Mouse (Mus musculus) heart, embryonic 12.5 days (tissue): ENCODE data around the gene Egfl8. TPM values are rescaled to one million over a fixed set of nuclear protein-coding genes. Genes with fewer than 3 reads are reported as not detected.
A peak's percentile ranks its signal among the peaks of the same experiment; 100 is the strongest.

Experiments used
- ATAC-seq: fragments of 200-750 bp; cut with Nextera tagmentation; 2 replicates; pipeline ENCODE4 v1.8.0; 2017; ENCODE audit warnings: moderate TSS enrichment, moderate library complexity; ENCODE audit not compliant: insufficient number of reproducible peaks, low FRiP score
- H3K27ac ChIP-seq: fragments of 300-500 bp; sonication (generic); 2 replicates; pipeline ENCODE4 v1.5.1; 2016; ENCODE audit warnings: mild to moderate bottlenecking, moderate library complexity; ENCODE audit not compliant: poor library complexity, severe bottlenecking
- H3K27me3 ChIP-seq: fragments of 300-500 bp; sonication (generic); replicated peaks from 2 replicates; pipeline ENCODE4 v1.6.1; 2016; ENCODE audit warnings: mild to moderate bottlenecking, moderate library complexity
- H3K36me3 ChIP-seq: fragments of 300-500 bp; sonication (generic); 2 replicates; pipeline ENCODE4 v1.6.1; 2016; ENCODE audit warnings: mild to moderate bottlenecking, moderate library complexity
- H3K4me1 ChIP-seq: fragments of 300-500 bp; sonication (generic); replicated peaks from 2 replicates; pipeline ENCODE4 v1.6.1; 2016; ENCODE audit warnings: mild to moderate bottlenecking
- H3K4me2 ChIP-seq: fragments of 300-500 bp; sonication (generic); 2 replicates; pipeline ENCODE4 v1.6.1; 2016; ENCODE audit warnings: mild to moderate bottlenecking, moderate library complexity
- H3K4me3 ChIP-seq: fragments of 300-500 bp; sonication (generic); 2 replicates; pipeline ENCODE4 v1.5.1; 2016; ENCODE audit warnings: mild to moderate bottlenecking
- H3K9ac ChIP-seq: fragments of 300-500 bp; sonication (generic); 2 replicates; pipeline ENCODE4 v1.6.1; 2016; ENCODE audit warnings: mild to moderate bottlenecking, moderate library complexity
- H3K9me3 ChIP-seq: fragments of 300-500 bp; sonication (generic); replicated peaks from 2 replicates; pipeline ENCODE4 v1.6.1; 2016; ENCODE audit warnings: mild to moderate bottlenecking, moderate library complexity
- WGBS: fragments of 180-500 bp; shearing (Covaris S2); methylation state at CpG from one replicate; pipeline ENCODE4 v1.1.7; 2016; 5-methylcytosine and 5-hydroxymethylcytosine counted together
- polyA plus RNA-seq: library from polyadenylated mRNA; unstranded; fragments of >200 nt; fragmentation: Nextera tagmentation; extraction: Ambion mirVana; gene quantifications from 2 replicates; pipeline ENCODE4 v1.2.1, GENCODE M21; 2016

Gene Egfl8
- polyA plus RNA-seq, 1 experiment from 2014 or later, result 0.57 TPM

DNA sequence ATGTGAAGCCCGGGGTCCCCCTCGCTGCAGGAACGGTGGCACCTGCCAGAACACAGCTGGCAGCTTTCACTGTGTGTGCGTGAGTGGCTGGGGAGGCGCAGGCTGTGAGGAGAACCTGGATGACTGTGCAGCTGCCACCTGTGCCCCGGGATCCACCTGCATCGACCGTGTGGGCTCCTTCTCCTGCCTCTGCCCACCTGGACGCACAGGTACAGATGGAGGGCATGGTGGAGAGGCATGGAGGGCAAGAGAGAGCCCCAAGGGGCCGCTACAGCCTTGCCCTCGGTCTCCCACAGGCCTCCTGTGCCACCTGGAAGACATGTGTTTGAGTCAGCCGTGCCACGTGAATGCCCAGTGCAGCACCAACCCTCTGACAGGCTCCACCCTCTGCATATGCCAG lies 47.4 kb downstream of the Egfl8 start:
- Histone ChIP-seq H3K4me2 (no peak overlapping the region), H3K27me3 (peaks cover 19% of the 10 kb centered on the region), H3K27ac (no peak overlapping the region), H3K36me3 (peaks cover 11% of the 10 kb centered on the region), H3K4me1 (peaks cover 12% of the 10 kb centered on the region), H3K4me3 (no peak overlapping the region), H3K9ac (no peak overlapping the region), H3K9me3 (0 out of 2 replicates have a peak, but pooled peaks cover 3% of the 10 kb centered on the region)
- 79% methylated on average over 13 of the region's 13 CpGs for WGBS
- ATAC-seq, result no peak

DNA sequence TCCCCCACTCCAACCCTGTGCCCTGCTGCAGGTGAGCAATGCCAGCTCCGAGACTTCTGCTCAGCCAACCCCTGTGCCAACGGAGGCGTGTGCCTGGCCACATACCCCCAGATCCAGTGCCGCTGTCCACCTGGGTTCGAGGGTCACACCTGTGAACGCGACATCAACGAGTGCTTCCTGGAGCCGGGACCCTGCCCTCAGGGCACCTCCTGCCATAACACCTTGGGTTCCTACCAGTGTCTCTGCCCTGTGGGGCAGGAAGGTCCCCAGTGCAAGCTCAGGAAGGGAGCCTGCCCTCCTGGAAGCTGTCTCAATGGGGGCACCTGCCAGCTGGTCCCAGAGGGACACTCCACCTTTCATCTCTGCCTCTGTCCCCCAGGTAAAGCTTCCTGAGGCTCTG lies 48.5 kb downstream of the Egfl8 start:
- Histone ChIP-seq H3K4me2 (no peak overlapping the region), H3K27ac (no peak overlapping the region), H3K36me3 (peaks cover 11% of the 10 kb centered on the region), H3K27me3 (peaks cover 19% of the 10 kb centered on the region), H3K4me3 (no peak overlapping the region), H3K9me3 (0 out of 2 replicates have a peak, but pooled peaks cover 3% of the 10 kb centered on the region), H3K9ac (no peak overlapping the region), H3K4me1 (peaks cover 12% of the 10 kb centered on the region)
- ATAC-seq, result no peak
- WGBS, result 68% methylated on average over 9 of the region's 9 CpGs

DNA sequence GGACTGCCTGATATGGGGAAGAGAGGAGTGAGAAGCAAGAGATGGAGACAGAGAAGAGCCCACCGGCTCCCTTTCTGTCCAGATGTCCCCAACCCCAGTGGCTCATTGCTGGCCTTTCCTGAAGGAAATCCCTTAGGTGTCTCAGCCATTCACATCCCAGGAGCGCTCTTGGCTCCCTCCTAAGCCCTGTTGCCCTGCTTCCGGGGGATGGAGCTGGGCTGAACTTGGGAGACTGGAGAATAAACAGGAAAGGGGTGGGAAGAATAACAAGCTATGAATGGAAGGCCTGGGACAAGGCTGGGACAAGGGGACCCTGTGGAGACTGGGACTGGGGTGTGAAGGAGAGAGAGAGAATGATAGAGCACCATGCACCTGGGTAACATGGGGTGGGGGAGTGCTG lies 51.0 kb downstream of the Egfl8 start:
- peak; percentile 60 for ATAC-seq

DNA sequence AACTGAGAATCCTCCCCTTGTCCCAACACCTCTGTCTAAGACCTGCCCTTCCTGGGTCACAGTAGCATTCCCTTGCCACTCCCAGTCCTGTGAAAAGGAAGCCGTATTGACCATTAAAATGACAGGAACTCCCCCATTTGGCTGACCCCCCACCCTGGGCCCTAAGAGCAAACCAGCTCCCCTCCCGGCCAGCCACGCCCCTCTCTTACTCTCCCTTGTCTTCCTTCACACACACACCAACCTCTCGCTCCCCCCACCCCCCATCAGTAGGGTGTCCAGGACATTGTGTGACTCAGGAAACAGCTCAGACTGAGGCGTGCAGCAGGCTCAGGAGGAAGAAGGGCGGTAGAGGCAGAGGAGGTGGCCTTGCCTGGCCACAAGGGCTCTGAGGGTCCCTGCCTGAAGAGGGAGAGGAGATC lies 51.8 kb downstream of the Egfl8 start, which contains the start of gene Notch4:
TSS of gene Notch4 (plus strand) at position 266 of the 419 bp plus-strand sequence.
- Histone ChIP-seq H3K9me3 (no peaks in the 10 kb centered on the region), H3K4me3 (peak within 1 kb of the TSS; percentile 28), H3K4me1 (peaks cover 12% of the 10 kb centered on the region), H3K9ac (peak within 1 kb of the TSS; percentile 55), H3K36me3 (no peaks in the 10 kb centered on the region), H3K27ac (peak within 1 kb of the TSS; percentile 86), H3K27me3 (peaks cover 13% of the 10 kb centered on the region), H3K4me2 (peak within 1 kb of the TSS; percentile 62)
- 6% methylated on average over 6 of the region's 6 CpGs for WGBS
- peak; percentile 71 for ATAC-seq

More for the DNA sequence above, 51.0 kb downstream of the Egfl8 start:
- Histone ChIP-seq H3K36me3 (no peaks in the 10 kb centered on the region), H3K27me3 (peaks cover 16% of the 10 kb centered on the region), H3K9me3 (no peaks in the 10 kb centered on the region), H3K4me3 (peak overlapping the region; percentile 28), H3K4me2 (peak overlapping the region; percentile 62), H3K9ac (peak overlapping the region; percentile 55), H3K27ac (peak overlapping the region; percentile 86), H3K4me1 (peaks cover 12% of the 10 kb centered on the region)
- WGBS, result 21% methylated on average over 3 of the region's 3 CpGs

DNA sequence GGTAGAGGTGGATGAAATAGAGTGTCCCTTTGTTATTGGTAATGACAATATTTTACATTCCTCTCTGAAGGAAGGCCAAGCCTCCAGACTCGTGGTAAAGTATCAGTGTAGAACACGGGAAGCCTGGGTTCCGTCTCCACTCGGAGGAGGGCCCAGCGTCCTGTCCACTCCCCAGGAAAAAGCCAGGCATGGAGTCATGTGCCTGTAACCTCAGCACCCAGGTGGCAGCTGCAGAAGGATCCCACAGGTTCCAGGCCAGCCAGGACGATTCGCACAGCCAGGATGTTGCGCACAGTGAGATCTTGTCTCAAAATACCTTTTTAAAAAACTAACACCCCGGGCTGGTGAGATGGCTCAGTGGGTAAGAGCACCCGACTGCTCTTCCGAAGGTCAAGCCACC lies 52.4 kb downstream of the Egfl8 start:
- Histone ChIP-seq H3K4me3 (no peak overlapping the region), H3K9ac (no peak overlapping the region), H3K27ac (no peak overlapping the region), H3K4me2 (no peak overlapping the region), H3K36me3 (no peaks in the 10 kb centered on the region), H3K9me3 (no peaks in the 10 kb centered on the region), H3K27me3 (peaks cover 11% of the 10 kb centered on the region), H3K4me1 (peaks cover 12% of the 10 kb centered on the region)
- WGBS, result 59% methylated on average over 11 of the region's 11 CpGs
- ATAC-seq, result no peak

Other genes with a start within 250 kb of the Egfl8 start
- gene Btnl1, start 238.8 kb downstream of the Egfl8 start, polyA plus RNA-seq, result not detected in 2 replicates
- gene BC051142, start 217.2 kb downstream of the Egfl8 start, polyA plus RNA-seq, result not detected in 2 replicates
- gene Btnl4, start 138.7 kb downstream of the Egfl8 start, polyA plus RNA-seq, result not detected in 2 replicates
- not detected in 2 replicates for gene Btnl6, start 98.6 kb downstream of the Egfl8 start, polyA plus RNA-seq
- 5.7 and 6.5 TPM in 2 replicates for gene Notch4, start 51.7 kb downstream of the Egfl8 start, polyA plus RNA-seq
- gene Gpsm3, start 26.2 kb downstream of the Egfl8 start, polyA plus RNA-seq, result 4.4 and 4.6 TPM in 2 replicates
- 13.0 and 13.2 TPM in 2 replicates for gene Pbx2, start 24.7 kb downstream of the Egfl8 start, polyA plus RNA-seq
- 3.8 TPM in 2 replicates for gene Ager, start 18.1 kb downstream of the Egfl8 start, polyA plus RNA-seq
- gene Rnf5, start 12.3 kb downstream of the Egfl8 start, polyA plus RNA-seq, result 123 and 126 TPM in 2 replicates
- gene Agpat1, start 11.7 kb downstream of the Egfl8 start, polyA plus RNA-seq, result 52.5 and 52.8 TPM in 2 replicates
- gene Ppt2, start 12.5 kb upstream of the Egfl8 start, polyA plus RNA-seq, result 28.9 TPM in 2 replicates
- 0.17 TPM in 1 of 2 replicates, not detected in the other for gene Prrt1, start 13.6 kb upstream of the Egfl8 start, polyA plus RNA-seq
- gene Fkbpl, start 28.8 kb upstream of the Egfl8 start, polyA plus RNA-seq, result 10.2 and 11.1 TPM in 2 replicates
- 63.2 and 67.0 TPM in 2 replicates for gene Atf6b, start 31.2 kb upstream of the Egfl8 start, polyA plus RNA-seq
- gene Tnxb, start 54.6 kb upstream of the Egfl8 start, polyA plus RNA-seq, result 0.77 and 0.98 TPM in 2 replicates
- 0.15 TPM in 1 of 2 replicates, not detected in the other for gene C4b, start 127.9 kb upstream of the Egfl8 start, polyA plus RNA-seq
- 0.15 TPM in 1 of 2 replicates, not detected in the other for gene Cyp21a1, start 188.6 kb upstream of the Egfl8 start, polyA plus RNA-seq
- 18.2 and 19.6 TPM in 2 replicates for gene Stk19, start 221.0 kb upstream of the Egfl8 start, polyA plus RNA-seq
- 37.2 and 39.9 TPM in 2 replicates for gene Dxo, start 221.0 kb upstream of the Egfl8 start, polyA plus RNA-seq
- gene Skiv2l, start 234.2 kb upstream of the Egfl8 start, polyA plus RNA-seq, result 35.3 and 39.5 TPM in 2 replicates
- 73.7 and 81.3 TPM in 2 replicates for gene Nelfe, start 234.4 kb upstream of the Egfl8 start, polyA plus RNA-seq
- gene Cfb, start 246.5 kb upstream of the Egfl8 start, polyA plus RNA-seq, result 1.1 and 2.2 TPM in 2 replicates